Mouse (Mus musculus) cerebellum, adult (tissue): ENCODE results near the gene Mdga2.

ENCODE experiments used
- ATAC-seq: cut with Nextera tagmentation; 2 replicates; pipeline ENCODE4 v1.9.2; 2017; ENCODE audit warnings: mild to moderate bottlenecking, moderate library complexity, mixed read lengths; ENCODE audit not compliant: insufficient number of reproducible peaks, low FRiP score, low TSS enrichment

The Mdga2 gene

DNA sequence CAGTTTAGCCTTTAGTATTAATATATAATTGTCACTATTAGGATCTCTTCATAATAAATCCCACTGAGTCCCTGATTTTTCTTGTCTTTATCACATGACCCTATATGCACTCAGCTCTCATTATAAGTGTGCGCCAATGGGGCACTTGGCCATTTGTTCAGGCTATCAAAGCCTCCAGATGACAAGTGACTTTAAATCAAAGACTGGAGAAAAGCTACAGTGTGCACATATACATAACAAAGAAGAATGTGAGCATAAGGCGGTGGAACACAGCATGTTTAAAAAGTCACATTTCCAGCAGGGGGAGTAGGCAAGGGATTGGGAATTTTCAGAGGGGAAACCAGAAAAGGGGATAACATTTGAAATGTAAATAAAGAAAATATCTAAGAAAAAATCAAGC, 497.9 kb downstream of the Mdga2 start:
- no peak for ATAC-seq

DNA sequence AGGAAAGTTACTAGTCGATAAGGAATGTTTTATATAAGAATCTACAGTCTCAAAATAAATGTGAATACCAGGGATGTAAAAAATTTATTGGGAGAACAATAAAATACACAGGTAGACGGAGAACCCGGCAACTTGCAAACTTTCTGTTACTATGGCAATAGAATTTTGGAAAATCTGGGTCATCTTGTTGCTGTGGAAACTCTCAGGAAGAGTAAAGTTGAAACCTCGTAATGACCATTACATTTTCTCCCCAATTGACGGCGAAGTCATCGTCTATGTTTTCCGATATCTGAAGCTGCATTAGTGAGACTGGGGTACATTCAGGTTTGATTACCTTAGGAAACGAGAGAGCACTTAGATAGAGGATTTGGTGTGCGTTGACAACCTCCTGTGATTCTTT, 514.0 kb downstream of the Mdga2 start:
- no peak for ATAC-seq

DNA sequence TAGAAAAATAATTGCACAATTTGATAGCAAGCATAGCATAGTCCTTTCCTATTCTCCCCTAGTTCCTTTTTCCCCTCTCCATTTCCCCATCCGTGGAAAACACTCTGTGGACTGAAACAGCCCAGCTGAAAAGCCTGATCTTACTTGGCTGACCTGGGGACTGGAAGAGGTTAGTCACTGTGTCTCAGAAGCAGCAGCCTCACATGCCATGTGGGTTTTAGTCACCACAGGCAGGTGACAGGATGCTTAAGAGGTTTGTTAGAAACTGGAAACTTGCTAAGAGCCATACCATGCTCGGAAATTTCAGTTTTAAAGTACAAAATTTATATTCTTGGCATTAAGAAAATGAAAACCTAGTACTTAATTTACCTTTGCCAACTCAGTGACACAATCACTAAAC, 514.9 kb downstream of the Mdga2 start:
- no peak for ATAC-seq

DNA sequence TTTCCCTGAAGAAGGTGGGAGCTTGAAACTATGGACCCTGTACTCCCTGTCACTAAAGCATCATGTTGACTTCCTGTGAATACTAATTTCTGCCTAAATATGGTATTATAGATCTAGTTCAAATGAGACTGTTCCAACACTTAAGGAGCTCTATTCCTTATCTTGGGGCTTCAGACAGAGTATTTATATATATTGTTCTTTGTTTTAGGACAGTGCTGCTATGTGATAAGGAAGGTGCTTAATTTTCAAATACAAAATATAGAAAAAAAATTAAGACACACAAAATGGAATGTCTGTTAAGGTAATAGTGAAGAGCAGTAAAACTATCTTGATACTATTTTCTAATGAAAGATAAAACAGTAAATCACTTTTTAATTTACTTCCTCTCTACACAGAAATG, 517.3 kb downstream of the Mdga2 start:
- no peak for ATAC-seq

DNA sequence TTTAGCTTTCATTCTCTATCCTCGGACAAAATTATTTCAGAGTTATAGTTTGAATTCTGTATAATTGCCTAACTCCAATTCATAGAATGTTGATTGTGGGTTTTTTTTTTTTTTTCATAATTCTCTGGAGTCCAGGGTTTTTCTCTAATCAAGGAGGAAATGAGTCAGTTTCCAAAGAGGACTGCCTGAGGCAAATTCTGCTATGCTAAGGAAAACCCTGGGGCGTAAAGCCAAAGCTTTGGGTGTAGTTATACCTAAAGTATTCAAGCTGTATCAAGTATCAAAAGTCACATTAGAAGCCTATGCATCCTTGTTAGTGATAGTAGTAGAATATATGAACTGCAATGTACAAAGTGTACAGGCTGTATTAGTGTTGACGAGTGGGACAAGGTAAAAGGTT, 519.6 kb downstream of the Mdga2 start:
- ATAC-seq = no peak

DNA sequence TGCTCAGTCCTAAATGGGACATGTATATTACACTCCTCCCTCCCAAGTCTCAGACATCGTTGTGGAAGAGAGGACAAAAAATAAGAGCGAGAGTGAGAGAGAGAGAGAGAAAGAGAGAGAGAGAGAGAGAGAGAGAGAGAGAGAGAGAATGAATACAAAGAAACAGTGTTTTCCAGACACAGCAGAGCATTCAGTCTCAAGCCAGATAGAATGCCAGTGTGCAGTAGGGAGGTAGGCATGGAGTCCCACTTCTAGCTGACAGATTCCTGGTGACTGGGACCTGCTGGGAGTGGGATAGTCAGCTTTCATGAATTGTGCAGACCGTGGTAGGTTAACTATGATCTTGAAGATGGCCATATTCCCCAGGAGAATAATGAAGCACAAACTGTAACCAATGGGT, 542.8 kb downstream of the Mdga2 start:
- ATAC-seq = no peak

DNA sequence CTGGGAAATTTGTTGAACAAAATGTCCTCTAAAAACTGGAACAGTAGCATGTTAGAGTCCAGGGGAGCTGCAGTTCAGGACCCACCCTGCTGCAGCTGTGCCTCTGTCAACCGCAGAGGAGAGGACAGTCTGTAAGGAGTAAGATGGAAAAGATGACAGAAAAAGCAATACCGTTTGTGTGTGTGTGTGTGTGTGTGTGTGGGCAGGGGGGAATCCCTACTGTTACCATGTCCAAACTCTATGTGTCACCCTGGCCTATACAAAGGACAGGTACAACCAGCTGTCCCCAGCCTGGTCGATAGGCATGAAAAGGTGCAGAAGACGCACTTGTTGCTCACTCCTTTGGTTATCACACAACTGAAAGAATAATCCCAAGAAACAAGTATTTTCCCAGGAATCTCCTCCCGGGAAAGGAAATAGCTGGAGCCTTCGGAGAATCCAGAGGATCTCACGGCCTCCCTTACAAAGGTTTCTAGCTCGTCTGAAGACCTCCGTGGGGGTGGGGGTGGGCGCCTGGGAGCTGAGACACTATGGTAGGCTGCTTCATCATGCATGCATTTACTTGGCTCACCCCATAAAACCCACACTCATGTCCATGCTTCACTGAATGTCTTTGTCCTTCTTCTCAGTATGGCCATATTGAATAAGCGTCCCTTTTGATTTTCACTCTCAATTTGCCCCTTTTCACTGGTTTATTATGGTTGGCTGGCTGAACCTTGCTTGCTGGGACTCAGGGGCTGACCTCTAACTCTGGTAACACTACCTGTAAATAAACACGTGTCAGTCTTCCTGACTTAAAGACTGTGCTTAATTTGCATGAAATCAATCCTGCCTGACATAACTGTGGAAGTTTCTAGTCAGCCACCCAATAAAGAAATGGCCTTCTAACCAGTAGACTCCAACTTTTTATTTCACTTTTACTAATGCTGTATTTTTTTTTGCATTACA, 573.5 kb downstream of the Mdga2 start:
- no peak for ATAC-seq

DNA sequence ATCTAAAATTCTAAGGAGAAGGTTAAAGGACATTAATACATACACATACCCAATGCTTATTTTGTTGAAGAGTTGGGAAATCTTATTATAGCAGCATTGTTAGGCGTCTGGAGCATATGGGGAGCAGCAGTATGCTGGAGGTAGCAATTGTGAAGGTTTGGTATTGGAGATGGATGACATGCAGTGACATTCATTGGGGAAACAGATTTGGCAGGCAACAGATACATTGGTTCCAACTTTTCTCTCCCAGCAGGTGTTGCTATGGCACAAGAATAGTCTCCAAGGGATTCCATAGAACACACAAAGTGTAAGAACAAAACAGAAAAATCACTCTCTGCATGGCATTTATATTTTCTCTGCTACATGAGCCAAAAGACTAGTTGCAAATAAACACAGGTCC, 581.9 kb downstream of the Mdga2 start:
- peak; percentile 52; the same call in 1 of the 2 replicates for ATAC-seq

DNA sequence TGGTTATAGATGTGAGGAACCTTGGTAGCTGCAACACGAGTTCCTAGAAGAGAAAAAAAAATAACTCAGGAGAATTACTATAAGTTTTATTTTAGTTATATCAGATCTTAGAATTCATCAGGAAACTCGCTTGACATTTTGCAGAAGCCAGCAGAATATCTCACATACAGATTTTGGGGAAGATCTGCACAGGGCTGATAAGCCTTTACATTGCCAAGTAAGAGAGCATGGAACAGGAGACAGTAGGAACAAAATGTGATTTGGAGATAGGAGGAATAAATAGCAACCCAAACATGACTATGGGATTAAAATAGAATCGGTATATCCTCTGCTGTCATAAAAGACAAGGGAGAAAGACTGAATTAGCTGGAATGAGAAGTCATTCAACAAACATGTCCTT, 602.4 kb downstream of the Mdga2 start:
- ATAC-seq = no peak

DNA sequence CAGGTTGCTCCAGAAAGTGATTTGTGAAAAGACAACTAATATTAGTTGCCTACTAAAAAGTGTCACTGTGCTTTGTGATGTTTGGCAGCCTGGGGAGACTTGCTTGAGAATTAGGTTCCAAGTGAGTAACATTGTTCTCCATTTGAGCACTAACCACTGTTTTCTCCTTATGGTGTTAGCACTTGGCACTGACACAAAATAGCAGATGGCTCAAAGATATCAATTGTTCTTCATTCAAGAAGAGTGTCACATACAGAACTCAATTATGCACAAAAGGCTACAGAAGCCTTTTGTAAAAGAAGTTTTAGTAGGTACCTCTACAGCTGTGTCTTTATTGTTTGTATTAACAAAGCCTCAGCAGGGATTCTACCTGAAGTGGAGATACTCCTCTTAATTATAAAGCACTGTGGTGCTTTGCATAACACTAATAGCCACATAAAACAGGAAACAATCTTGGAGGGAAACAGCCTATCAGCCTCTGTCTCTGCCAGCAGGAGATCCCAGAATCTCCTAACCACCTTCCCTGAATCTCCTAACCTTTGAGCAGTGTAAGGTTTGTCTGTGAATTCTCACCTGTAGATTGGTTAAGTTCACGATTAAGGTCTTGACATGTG, 630.6 kb downstream of the Mdga2 start:
- ATAC-seq = no peak

DNA sequence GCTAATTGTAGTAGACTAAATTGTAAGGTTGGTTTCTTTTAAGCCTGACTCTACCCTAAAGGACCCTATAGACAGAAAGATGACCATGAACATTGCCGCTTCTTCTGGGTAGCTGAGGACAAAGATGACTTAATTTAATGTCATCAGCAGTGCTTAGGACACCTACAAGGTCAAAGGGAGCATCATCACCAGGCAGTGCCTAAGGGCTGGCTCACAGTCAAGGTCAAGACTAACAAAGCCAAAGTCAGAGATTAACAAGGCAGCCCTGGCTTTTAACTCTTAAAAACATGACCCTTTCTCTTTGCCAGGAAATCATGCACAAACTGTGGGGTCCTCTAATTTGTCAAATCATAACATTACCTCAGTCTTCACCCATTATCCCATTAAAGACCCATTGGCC, 657.0 kb downstream of the Mdga2 start:
- ATAC-seq = no peak

DNA sequence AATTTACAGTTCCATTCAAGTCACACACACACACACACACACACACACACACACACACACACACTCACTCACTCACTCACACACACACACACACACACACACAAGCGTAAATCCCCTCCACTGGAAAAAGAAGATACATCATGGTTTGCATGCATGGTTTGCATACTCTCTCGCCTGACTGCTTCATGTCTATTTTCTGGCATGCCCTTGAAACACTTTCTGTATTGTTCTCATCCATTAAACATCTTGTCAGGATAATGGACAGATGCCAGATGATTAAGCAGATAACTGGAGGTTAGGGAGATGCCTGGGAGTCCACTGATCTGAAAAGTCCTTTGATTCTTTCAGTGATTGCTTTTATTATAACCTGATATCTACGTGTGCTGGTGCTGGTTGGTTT, 665.5 kb downstream of the Mdga2 start:
- ATAC-seq = no peak

DNA sequence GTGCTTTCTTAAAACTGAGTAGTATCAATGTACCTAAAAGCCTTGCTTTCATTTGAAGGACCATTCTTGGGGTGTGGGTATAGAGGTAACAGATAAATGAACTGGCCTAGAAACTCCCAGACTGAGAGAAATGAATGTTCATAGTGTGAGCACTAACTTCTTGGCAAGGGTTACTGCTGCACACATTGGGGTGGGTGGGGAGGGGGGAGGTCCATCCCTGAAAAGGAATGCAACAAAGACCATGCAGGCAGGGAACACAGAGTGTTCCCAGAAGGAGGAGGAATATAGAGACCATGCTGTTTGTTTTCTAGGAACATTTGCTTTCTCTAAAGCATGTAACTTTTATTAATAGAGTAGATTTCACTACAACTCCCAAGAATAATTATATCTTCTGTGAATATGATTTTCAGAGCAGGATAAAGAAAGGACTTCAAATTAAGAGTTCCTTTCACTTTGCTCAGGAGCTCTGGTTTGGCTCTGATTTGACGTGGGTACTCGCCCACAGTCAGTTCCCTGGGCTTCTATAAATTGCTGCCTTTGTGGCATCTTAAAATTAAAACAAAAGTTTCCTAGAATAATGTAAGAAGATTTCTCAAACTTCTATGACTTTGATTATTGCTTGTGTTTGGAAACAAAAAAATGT, 666.0 kb downstream of the Mdga2 start:
- ATAC-seq = no peak

DNA sequence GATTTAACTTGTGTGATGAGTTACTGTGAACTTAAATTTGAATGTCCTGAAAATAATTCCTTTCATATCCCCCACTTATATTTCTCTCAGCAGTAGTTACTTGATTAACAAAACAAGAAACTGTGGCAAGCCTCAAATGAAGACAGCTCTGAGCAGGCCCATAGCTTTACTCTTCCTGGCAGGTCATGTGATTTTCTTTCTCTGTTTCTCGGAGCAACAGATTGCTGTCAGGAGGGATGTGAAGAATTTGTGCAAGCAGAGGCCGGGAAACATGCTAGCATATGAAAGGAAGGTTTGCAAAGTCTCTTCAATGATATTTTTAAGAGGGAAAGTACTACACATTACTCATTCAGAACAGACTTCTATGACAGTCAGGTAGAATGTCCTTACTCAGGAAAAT, 697.4 kb downstream of the Mdga2 start:
- no peak for ATAC-seq

DNA sequence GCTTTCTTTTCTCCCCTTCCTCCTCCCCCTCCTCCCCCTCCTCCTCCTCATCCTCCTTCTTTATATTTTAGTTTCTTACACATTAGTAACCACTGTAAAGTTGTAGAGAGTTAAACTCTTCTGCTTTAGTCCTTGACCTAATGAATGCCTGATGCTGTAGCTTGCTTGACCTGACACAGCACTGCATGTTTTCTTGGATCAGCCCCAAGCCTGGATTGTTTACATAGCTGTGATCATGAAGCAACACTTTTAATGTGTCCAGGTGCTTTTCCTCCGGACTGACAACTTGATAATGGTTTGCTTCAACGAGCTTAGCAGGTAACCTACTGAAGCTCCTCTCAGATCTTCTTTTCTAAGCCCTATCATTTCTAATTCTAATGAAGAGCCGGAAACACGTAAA, 723.1 kb downstream of the Mdga2 start:
- ATAC-seq = no peak

DNA sequence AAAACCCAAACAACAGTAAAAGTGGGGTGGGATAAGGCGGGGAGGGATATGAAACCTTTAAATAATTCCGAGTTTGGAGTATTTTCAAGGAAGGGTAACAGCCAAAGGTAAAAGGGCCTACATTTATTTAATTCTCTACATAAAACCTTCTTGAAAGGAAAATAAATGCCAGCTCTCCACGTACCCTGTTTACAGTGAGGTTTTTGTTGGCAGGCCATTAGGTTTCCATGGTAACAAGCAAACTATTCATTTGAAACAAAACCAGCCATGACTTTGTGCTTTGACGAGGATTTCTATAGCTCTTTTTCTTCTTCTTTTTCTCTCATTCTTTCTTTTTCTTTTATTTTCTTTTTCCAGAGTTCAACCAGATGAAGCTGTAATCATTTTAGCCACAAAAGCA, 751.5 kb downstream of the Mdga2 start:
- no peak for ATAC-seq

DNA sequence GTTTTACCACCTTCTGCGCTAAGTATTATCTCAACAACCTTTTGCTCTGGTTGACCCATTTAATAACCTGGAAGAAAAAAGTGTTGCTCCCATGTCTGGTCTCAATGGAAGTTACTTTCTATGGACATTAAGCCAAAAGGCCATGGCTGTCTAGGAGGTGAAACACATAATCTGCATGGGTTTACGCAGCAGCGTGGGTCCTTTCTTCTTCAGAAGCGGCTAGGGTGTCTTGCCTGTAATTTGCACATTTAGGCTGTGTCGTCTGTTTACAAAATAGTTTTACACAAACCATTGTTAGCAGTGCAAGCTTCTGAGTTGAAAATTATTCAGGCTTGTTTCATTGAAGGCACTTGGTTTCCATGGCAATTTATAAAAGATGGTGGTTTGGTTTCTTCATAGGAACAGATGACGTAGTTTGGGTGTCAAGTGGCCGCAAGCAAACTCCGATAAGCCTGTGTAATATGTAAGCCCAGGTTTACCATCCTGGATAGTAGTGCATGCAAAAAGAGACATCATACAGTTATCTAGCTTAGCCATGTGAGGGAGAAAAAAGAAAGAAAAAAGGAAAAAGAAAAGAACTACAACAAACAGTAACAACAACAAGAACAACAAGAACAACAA, 752.0 kb downstream of the Mdga2 start:
- ATAC-seq = no peak

DNA sequence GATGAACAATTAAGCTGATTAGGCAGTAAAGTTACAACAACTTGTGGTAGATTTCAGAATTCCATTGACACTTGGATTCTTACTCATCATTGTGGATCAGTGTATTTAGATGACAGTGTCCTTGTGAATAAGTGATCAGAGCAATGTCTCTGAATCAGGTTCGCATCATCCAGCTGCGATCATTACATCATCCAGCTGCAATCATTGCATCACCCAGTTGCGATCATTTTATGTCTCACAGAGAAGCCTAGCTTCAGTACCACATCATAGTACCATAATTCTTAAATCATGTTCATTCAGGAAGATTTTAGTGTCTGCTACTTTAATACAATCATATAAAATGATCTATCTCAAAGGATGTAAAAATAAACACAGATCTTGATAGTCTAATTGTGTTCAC, 756.8 kb downstream of the Mdga2 start:
- ATAC-seq = no peak

DNA sequence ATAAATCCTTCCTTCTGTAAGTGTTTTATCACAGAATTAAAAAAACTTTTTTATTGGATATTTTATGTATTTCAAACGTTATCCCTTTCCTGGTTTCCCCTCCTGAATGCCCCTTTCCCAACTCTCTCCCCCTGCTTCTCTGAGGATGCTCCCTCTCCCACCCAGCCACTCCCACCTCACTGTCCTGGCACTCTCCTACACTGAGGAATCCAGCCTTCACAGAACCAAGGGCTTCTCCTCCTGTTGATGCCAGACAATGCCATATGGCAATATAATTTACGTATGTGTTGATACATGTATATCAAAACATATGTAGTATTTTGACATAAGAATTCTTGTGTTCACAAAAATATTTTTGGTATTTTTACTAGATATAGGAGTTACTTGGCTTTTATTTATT, 779.0 kb downstream of the Mdga2 start:
- ATAC-seq = no peak
